Mouse (Mus musculus): ENCODE data around the gene Sox11. TPM values are rescaled to one million over a fixed set of nuclear protein-coding genes. Genes with fewer than 3 reads are reported as not detected.
A peak's percentile ranks its signal among the peaks of the same experiment; 100 is the strongest.

The Sox11 gene
- total and polyA plus RNA-seq, 3 experiments, result 0.02 to 0.05 TPM; not detected in 1

DNA sequence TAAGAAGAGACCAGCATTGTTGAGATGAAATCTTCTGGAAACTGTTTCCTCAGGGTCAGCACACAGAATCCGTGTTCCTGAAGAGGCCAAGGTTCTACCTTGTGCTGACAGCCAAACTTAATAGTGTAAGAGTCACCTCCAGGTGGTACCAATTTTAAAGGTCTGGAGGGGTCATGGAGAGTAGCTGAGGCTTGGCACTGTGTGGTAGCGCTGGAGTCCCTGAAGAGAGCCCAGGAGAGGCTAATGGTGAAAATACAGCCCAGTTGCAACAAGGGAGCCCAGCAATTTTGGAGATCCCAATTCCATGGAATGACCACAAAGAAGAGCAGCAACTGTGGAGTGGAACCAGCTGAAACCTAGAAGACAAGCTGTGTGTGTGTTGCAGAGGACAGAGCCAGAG lies 25.1 kb upstream of the Sox11 start:
- intact Hi-C loops (cut with DNase I), result no loop called here
- H3K9ac ChIP-seq (ENCODE audit: low read depth, low read length), result no peak overlapping the region
- H3K4me3 ChIP-seq, result no peak overlapping the region

DNA sequence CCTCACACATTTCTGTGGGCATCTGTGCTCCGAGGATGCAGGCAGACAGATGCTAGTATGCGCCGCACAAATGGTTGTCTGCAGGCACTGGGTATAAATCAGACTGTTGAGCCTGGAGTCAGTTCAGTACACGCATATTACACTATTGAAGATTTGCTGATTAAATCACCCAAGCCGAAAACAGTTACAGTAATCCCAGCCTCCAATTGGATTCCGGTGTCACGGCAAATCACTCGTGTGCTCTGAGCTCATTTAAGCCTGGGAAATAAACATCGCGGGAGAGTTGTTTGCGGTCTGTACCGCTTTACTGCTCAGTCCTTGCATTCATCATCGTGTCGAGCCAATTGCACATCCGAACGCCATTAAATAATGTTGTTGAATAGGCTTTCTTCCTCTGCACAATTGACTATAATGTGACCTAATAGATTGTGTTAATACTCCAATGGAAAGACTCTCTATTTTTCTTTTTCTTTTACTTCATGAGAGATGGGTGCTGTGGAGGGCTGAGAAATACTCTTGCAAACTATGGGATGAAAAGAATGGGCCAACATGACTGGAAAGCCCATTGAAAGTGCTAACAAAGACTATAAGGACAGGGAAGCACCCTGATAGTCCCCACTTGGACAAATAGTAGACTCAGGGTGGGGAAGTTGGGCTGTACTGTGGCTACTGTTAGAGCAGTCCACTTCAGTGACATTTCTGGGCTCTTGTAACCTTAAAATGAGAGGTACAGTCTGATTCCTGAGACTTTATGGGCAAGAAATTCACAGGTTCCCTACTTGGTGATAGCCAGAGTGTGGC lies 21.7 kb upstream of the Sox11 start:
- no peak for DNase-seq
- intact Hi-C loops (cut with DNase I), result no loop called here
- H3K4me3 ChIP-seq, result no peak overlapping the region
- TF ChIP-seq EP300 (IDR thresholded peaks at IDR 0.05; ENCODE audit: insufficient read depth, low read depth, low read length) (no peak), POLR2A (IDR thresholded peaks at IDR 0.05; ENCODE audit: insufficient read depth, low read depth, low read length) (no peak), CTCF (IDR thresholded peaks at IDR 0.05) (no peak)
- H3K9ac ChIP-seq (ENCODE audit: low read depth, low read length), result no peak overlapping the region
- WGBS, result 92% methylated on average over 16 of the region's 16 CpGs
- H3K27ac ChIP-seq, result no peak overlapping the region
- H3K79me2 ChIP-seq (replicated peaks; ENCODE audit: control insufficient read depth, insufficient read depth, low read length), result no peaks in the 10 kb centered on the region
- H3K27me3 ChIP-seq (ENCODE audit: control insufficient read depth, insufficient read depth, low read length), result no peaks in the 10 kb centered on the region
- H3K4me1 ChIP-seq (ENCODE audit: control insufficient read depth, insufficient read depth, low read length), result no peaks in the 10 kb centered on the region
- no peaks in the 10 kb centered on the region for H3K36me3 ChIP-seq (ENCODE audit: control insufficient read depth, insufficient read depth, low read length)

More for the DNA sequence above, 25.1 kb upstream of the Sox11 start:
- H3K27me3 ChIP-seq (ENCODE audit: control insufficient read depth, insufficient read depth, low read length), result no peaks in the 10 kb centered on the region
- no peaks in the 10 kb centered on the region for H3K36me3 ChIP-seq (ENCODE audit: control insufficient read depth, insufficient read depth, low read length)
- TF ChIP-seq POLR2A (IDR thresholded peaks at IDR 0.05; ENCODE audit: insufficient read depth, low read depth, low read length) (no peak), EP300 (IDR thresholded peaks at IDR 0.05; ENCODE audit: insufficient read depth, low read depth, low read length) (no peak), CTCF (IDR thresholded peaks at IDR 0.05) (no peak)
- no peaks in the 10 kb centered on the region; the same call in 1 of the 2 replicates for H3K4me1 ChIP-seq (ENCODE audit: control insufficient read depth, insufficient read depth, low read length)
- H3K27ac ChIP-seq, result no peak overlapping the region
- no peaks in the 10 kb centered on the region for H3K79me2 ChIP-seq (replicated peaks; ENCODE audit: control insufficient read depth, insufficient read depth, low read length)
- WGBS, result 79% methylated on average over 2 of the region's 2 CpGs
- no peak for DNase-seq

DNA sequence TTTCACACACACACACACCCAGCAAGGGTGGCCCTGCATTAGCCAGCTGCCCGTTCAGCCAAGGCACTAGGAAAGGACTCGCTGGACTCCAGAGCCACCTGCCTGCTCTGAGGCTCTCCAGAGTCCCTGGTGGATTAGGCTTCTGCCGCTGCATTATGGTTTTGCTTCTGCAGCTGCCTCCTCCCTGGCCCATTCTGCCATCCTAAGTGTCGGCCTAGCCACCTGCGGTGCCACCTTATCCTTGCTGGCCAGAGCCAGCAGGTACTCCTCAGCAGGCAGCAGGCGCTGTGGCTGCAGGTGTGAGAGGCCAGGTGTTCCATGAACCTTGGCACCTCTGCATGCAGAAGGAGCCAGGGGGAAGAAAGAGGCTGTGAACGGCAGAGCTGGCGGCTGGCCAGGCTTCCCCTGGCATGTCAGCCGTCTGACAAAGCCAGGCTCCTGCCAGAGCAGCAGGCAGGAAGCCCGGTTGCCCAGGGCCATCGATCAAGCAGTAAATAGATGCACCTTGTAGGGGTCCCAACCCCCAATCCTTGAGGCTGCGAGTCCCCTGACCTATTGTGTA lies 14.8 kb upstream of the Sox11 start:
- Histone ChIP-seq H3K27me3 (ENCODE audit: control insufficient read depth, insufficient read depth, low read length) (0 out of 2 replicates have a peak, but pooled peaks cover 2% of the 10 kb centered on the region), H3K4me1 (ENCODE audit: control insufficient read depth, insufficient read depth, low read length) (no peaks in the 10 kb centered on the region), H3K4me3 (no peak overlapping the region), H3K79me2 (replicated peaks; ENCODE audit: control insufficient read depth, insufficient read depth, low read length) (no peaks in the 10 kb centered on the region), H3K27ac (no peak overlapping the region), H3K36me3 (ENCODE audit: control insufficient read depth, insufficient read depth, low read length) (no peaks in the 10 kb centered on the region), H3K9ac (ENCODE audit: low read depth, low read length) (no peak overlapping the region)
- TF ChIP-seq CTCF (IDR thresholded peaks at IDR 0.05), result no peak
- no peak for TF ChIP-seq POLR2A (IDR thresholded peaks at IDR 0.05; ENCODE audit: insufficient read depth, low read depth, low read length)
- TF ChIP-seq EP300 (IDR thresholded peaks at IDR 0.05; ENCODE audit: insufficient read depth, low read depth, low read length), result no peak
- intact Hi-C loops (cut with DNase I), result no loop called here
- peak; percentile 42 to 56 for DNase-seq
- WGBS, result 31% methylated on average over 12 of the region's 12 CpGs

DNA sequence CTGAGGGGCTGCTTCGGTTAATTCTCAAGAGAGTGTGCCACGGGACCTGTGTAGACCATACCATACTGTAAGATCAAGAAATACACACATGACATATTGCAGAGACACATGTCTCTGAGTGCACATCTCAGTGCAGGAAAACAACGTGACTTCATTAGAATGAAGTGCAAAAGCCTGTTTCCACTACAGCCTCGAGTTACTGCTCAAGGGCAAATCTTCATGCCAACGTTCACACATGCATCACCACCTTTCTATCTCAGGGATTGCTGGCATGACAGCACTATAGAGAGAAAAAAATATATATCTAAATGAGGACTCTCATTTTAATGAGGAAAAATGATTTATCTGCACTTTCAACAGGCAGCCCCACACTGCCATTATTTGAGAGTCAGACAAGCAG lies 14.2 kb upstream of the Sox11 start:
- no peaks in the 10 kb centered on the region for H3K36me3 ChIP-seq (ENCODE audit: control insufficient read depth, insufficient read depth, low read length)

DNA sequence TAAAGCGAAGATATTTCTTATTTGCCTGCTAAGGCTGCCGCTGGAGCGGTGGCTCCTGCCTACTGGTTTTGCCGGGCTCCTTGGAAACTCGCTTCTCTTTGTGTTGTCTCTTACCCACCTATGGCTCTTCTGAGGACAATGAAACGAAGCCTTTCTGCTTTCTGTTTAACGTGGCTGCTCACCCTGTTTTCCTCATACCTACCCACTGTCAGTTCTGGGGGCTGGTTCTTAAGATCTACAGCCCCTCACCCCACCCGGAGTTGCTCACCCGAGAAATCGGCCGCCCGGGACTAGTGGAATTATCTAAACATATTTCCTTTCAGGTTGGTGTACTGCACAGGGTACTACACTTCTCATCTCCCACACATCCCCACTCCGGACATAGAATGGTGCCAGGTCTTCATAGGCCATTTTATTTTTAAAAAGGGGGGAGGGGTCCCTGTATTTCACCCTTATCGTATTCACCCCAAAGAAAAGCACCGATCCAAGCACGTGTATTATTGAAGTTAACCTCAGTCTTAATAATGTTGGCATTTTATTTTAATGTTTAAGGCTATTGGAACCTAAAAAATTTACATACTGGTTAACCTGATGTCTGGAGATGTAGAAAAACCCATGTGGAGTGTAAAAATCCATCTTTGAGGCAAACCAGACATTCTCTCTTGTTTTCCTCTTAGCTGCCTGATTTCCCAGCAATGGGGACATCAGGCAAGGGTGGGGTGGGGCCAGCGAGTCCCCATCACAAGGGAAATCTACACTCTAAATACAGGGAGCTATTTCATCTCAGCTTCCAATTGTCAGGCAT lies 1.4 kb upstream of the Sox11 start:
- WGBS, result 33% methylated on average over 17 of the region's 17 CpGs
- no peak overlapping the region for H3K9ac ChIP-seq (ENCODE audit: low read depth, low read length)
- intact Hi-C loops (cut with DNase I), result loop anchor here (5.0 kb wide), 1 partner anchor 1088 kb away; no protein-coding TSS in a partner anchor

More for the DNA sequence above, 14.2 kb upstream of the Sox11 start:
- intact Hi-C loops (cut with DNase I), result no loop called here
- 0 out of 2 replicates have a peak, but pooled peaks cover 2% of the 10 kb centered on the region for H3K27me3 ChIP-seq (ENCODE audit: control insufficient read depth, insufficient read depth, low read length)
- no peak overlapping the region for H3K9ac ChIP-seq (ENCODE audit: low read depth, low read length)
- no peak for DNase-seq
- H3K27ac ChIP-seq, result no peak overlapping the region
- no peaks in the 10 kb centered on the region for H3K79me2 ChIP-seq (replicated peaks; ENCODE audit: control insufficient read depth, insufficient read depth, low read length)
- WGBS, result 67% methylated on average over 5 of the region's 5 CpGs
- no peak for TF ChIP-seq CTCF (IDR thresholded peaks at IDR 0.05)
- no peaks in the 10 kb centered on the region for H3K4me1 ChIP-seq (ENCODE audit: control insufficient read depth, insufficient read depth, low read length)
- no peak overlapping the region for H3K4me3 ChIP-seq

More for the DNA sequence above, 1.4 kb upstream of the Sox11 start:
- H3K27me3 ChIP-seq (ENCODE audit: control insufficient read depth, insufficient read depth, low read length), result peaks cover 11% of the 10 kb centered on the region
- no peaks in the 10 kb centered on the region for H3K4me1 ChIP-seq (ENCODE audit: control insufficient read depth, insufficient read depth, low read length)
- TF ChIP-seq POLR2A (IDR thresholded peaks at IDR 0.05; ENCODE audit: insufficient read depth, low read depth, low read length) (no peak), CTCF (IDR thresholded peaks at IDR 0.05) (no peak), EP300 (IDR thresholded peaks at IDR 0.05; ENCODE audit: insufficient read depth, low read depth, low read length) (no peak)
- H3K27ac ChIP-seq, result no peak overlapping the region
- peak overlapping the region; percentile 49; the same call in 1 of the 2 replicates for H3K4me3 ChIP-seq
- no peaks in the 10 kb centered on the region for H3K79me2 ChIP-seq (replicated peaks; ENCODE audit: control insufficient read depth, insufficient read depth, low read length)
- DNase-seq, result no peak
- no peaks in the 10 kb centered on the region for H3K36me3 ChIP-seq (ENCODE audit: control insufficient read depth, insufficient read depth, low read length)

All from heart, adult 2 months (tissue).